Mouse (Mus musculus): ENCODE results near the gene Pisd.
A peak's percentile ranks its signal among the peaks of the same experiment; 100 is the strongest.

Gene Pisd

GRCm38 (mm10) chr5:32706226-32706780, 79.1 kb downstream of the Pisd start:
- DNase-seq = no peak

GRCm38 (mm10) chr5:32697208-32697867, 88.1 kb downstream of the Pisd start:
- DNase-seq = peak; percentile 24 to 67

DNA sequence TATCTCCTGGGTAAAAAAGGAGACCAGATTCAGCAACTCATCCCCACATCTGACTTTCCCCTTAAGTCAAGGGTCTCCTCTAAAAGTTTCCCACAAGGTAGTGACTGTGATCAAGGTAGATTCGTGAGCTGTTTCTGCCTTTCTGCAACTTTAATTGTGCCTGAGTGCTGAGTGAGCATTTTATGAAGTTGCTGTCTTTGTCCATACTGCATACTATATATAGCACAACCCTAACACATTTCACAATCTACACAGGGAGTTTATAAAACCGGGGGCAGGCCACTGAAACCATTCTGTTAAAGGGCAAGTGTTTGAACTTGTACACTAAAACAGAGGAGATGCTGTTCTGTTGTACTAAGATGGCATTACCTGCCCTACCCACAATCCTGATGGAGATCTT, 92.0 kb downstream of the Pisd start:
- no peak for DNase-seq
